Mouse (Mus musculus) embryo, embryonic 11.5 days (tissue): ENCODE results near the gene Cdca7.

Experiments used
- DNase-seq: peaks from one replicate; pipeline ENCODE4 v3.0.0-alpha.2; 2012; ENCODE audit warnings: low read depth, low spot score

Cdca7 gene

DNA sequence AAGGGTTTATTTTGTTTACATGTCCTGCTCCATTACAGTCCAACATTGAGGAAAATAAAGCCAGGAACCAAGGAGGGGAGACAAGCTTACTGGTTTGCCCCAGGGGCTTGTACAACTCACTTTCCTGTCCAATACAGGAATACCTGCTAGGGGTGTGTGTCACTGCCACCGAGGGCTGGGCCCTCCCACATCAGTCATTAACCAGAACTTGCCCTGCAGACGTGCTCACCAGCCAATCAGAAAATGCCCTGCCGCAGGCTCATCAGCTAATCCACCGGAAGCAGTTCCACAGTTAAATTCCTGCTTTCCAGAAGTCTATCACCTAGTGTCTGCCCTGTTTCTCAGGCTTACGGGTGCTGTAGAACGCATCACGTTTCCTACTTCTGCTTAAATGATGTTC, 15.7 kb downstream of the Cdca7 start:
- no peak for DNase-seq

GRCm38 (mm10) chr2:72493039-72493438, 17.1 kb downstream of the Cdca7 start:
- DNase-seq: no peak

- no peak for DNase-seq
Observed at GRCm38 (mm10) chr2:72499074-72499721, 23.2 kb downstream of the Cdca7 start.

DNA sequence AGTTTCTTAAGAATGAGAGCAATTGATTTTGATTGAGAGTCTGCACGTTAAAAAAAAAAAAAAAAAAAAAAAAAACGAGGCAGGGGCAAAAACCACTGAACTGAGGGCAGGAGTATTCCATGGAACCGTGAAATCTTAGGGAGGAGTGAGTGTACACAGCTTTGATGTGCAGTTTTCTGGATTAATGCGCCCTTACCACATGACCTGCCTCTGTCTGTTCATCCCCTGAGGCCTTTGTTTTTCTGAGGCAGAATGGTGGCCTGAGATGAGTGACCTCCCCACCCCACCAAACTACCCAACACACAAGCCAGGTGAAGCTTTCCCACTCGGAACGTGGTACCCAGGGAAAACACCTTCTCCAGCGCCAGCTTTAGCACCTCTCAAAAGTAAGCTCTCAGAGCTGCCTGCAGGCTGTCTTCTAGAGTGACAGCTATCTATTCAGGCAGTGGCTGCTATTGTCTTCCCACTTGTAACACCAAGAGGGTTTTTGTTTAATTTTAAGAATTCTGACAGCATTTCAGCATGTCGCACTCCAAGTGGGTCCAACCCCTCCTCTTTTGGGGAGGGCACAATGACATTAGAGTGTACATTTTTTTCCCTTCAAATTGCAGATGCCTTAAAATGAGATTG, 23.9 kb downstream of the Cdca7 start:
- DNase-seq: no peak

- DNase-seq: no peak
Observed at GRCm38 (mm10) chr2:72502041-72502813, 26.3 kb downstream of the Cdca7 start.

GRCm38 (mm10) chr2:72503646-72504045, 27.7 kb downstream of the Cdca7 start:
- DNase-seq: no peak

DNA sequence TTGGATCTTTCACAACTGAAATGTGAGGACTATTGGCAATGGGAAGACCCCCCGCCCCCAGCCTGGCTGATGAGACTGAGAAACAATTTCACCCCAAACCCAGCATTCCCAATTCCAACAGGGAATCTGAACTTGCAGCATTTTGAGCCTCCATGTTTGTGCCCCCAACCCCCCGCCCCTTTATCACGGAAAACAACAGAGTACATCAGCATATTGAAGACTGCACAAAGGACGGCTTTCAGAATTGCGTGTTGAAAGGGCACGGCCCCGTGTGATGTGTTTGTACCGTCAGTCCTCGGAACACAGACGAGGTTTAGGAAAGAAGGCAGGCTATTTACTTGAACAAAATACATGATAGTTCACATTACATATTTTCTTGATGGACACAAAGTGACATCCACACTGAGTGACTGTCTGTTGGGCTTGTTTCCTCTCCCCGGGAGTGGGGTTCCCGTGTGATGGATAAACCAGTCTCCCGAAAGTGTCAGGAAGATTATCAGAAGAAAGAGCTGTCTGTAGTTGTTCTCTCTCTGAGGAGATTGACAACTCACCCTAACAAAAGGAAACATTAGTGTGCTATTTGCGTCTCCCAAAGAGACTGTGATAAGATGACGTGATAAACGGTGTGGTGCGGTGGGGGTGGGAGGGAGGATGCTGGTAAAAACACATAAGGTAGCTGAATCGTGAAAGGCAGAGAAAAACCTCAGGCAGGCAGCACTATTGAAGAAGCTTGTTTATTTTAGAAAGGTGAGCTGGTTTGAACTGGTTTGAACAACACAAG, 32.1 kb downstream of the Cdca7 start:
- no peak for DNase-seq

DNA sequence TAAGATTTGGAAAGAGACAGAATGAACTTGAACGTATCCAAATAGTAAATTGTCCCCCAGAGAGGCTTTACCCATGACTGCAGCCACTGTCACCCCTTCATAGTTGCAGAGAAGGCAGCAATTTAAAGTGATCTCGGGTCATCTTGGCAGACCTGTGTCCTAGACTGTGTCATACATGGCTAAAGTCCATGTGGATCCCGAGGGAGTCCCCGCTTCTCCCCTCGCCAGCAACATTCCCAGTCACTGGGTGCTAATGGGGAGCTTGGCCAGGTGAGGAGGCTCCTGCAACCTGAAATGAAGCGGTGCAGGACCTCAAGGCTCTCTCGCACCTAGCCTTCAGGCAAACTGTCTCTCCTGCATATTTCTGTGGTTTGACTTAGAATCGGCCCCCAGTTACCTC, 32.9 kb downstream of the Cdca7 start:
- no peak for DNase-seq

DNA sequence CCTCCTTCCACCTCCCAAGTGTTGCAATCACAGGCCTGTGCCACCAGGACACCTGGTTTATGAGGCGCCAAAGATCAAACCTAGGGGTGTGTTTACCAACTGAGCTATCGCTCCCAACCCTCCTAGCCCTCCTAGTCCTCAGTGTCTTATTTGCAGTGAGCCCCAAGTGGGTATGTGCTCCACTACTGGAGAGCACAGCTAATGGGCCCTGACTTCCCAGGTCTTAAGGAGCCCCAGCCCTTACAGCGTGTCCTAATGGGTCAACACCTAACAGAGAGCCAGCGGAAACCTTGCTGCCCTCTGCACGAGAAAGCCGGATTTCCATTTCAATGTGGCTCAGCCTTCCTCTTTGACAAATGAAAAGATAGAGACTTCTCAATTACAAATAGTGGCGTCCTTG, 39.6 kb downstream of the Cdca7 start:
- no peak for DNase-seq

GRCm38 (mm10) chr2:72515971-72516719, 40.2 kb downstream of the Cdca7 start:
- DNase-seq: peak; percentile 77

DNA sequence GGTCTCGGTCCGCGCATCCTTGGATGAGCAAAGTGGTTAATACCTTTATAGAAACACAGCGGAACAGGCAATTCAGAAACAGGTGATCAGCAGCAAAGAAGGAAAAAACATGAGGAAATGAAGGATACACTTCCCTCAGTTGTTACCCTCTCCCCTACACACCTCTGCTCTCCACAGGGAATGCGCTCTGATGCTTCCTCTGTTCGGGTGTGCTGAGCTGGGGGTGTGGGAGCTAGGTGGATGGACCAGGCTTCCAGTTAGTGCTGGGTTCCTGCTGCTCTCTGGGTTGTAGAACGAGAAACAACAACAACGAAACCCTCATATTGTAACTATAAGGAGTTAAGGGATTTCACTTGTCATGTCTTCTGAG, 40.7 kb downstream of the Cdca7 start:
- DNase-seq: no peak

DNA sequence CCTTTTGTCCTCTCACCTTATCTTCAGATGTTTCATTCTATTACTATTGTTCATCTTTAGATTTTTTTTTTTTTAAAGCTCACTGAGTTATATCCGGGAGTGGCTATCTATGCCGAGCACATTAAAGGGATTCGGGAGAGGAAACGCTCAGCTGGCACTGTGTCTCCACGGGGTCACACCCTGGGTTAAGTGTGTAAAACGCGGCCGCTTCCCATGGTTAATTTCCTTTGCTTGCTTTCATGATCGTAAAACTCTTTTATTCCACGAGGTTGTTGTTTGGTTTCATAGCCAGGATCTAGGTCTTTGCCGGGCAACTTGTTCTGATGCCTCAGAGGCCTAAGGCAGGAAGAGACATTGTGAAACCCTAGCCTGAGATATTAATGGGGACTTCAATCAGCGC, 48.1 kb downstream of the Cdca7 start:
- no peak for DNase-seq

- no peak for DNase-seq
Observed at GRCm38 (mm10) chr2:72525556-72525955, 49.6 kb downstream of the Cdca7 start.

- no peak for DNase-seq
Observed at GRCm38 (mm10) chr2:72529026-72529357, 53.0 kb downstream of the Cdca7 start.

DNA sequence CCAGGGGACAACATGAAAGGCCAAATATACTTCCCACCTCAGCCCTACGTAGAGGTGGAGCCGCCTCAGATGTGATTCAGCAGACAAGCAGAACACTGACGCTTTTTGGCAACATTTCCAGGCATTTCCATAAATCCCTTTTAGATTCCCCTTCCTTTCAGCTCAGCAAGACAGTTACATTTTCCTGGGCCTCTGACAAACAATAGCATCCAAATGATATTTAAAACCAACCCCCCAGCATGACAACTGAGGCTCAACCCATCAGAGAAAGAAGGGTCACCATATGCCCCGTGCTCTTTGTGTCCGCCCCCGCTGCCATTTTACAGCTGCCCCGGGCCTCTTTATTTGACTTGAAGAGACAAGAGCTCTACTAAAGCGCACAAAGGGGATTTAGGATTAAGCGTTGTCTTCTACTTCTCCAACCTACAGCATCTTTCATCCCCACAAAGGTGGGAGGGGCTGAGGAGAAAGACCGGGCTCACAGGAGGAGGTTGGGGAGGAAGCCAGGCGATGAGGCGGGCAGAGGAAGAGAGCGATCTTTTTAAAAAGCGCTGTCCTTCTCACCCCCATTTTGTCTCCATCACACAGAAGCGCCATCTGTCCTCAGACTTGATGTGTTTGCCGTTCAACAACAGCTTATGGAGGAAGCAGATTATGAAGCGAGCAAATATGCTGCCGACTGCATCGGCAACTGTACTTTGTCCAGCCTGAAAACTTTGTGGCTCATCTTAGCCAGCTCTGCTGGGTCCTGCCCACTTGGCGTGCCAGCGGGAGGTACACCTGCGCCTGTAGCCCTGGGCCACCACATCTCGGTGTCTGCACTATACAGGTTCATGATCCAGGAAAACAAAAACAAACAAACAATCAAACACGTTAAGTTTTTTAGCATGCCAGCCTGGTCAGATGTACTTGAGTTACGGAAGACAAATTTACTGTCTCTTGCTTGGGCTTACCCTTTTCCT, 53.7 kb downstream of the Cdca7 start:
- no peak for DNase-seq

DNA sequence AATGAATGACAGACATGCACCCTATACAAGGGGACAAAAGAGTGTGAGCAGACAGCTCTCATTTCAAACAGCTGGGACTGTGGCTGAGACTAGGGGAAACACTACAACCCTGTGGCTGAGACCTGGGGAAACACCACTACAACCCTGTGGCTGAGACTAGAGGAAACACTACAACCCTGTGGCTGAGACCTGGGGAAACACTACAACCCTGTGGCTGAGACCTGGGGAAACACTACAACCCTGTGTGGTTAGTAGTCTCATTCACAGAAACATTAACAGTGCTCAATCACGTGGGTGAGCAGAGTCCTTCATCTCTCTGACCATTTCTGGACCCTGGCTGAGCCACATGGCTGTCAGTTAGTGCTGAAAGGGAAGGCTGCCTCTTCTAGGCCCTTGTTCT, 59.9 kb downstream of the Cdca7 start:
- DNase-seq: no peak
